Mouse (Mus musculus) forebrain, embryonic 16.5 days (tissue): ENCODE results near the gene Vcl. TPM values are rescaled to one million over a fixed set of nuclear protein-coding genes. Genes with fewer than 3 reads are reported as not detected.

Experiments
- polyA plus RNA-seq: library from polyadenylated mRNA; unstranded; fragments of >200 nt; fragmentation: Nextera tagmentation; extraction: Ambion mirVana; gene quantifications from 2 replicates; pipeline ENCODE4 v1.2.1, GENCODE M21; 2015

The Vcl gene
- polyA plus RNA-seq, 1 experiment from 2014 or later, result 11.4 TPM

Other genes starting within 250 kb of the Vcl start
- 21.6 and 23.3 TPM in 2 replicates for gene Fut11, start 234.4 kb upstream of the Vcl start, polyA plus RNA-seq
- 175 and 187 TPM in 2 replicates for gene Chchd1, start 226.4 kb upstream of the Vcl start, polyA plus RNA-seq
- 44.4 and 55.9 TPM in 2 replicates for gene Zswim8, start 221.8 kb upstream of the Vcl start, polyA plus RNA-seq
- gene Ndst2, start 194.8 kb upstream of the Vcl start, polyA plus RNA-seq, result 15.7 and 16.7 TPM in 2 replicates
- gene Camk2g, start 135.3 kb upstream of the Vcl start, polyA plus RNA-seq, result 123 and 127 TPM in 2 replicates
- 0.33 and 0.50 TPM in 2 replicates for gene Plau, start 92.7 kb upstream of the Vcl start, polyA plus RNA-seq
- 101 and 109 TPM in 2 replicates for gene Ap3m1, start 123.1 kb downstream of the Vcl start, polyA plus RNA-seq
- gene Adk, start 123.2 kb downstream of the Vcl start, polyA plus RNA-seq, result 71.9 and 82.3 TPM in 2 replicates